Mouse (Mus musculus): Measurements from ENCODE around the gene Capn11.

- TF ChIP-seq CTCF (IDR thresholded peaks at IDR 0.05; ENCODE audit: low read depth, low read length) (no peak), POLR2A (IDR thresholded peaks at IDR 0.05; ENCODE audit: extremely low read depth, insufficient read depth, low read length) (no peak)
These were observed 33.0 kb upstream of the Capn11 start for GRCm38 (mm10) chr17:45692159-45692558.
